Mouse (Mus musculus) hindbrain, embryonic 16.5 days (tissue): ENCODE results near the gene Tspan7. TPM values are rescaled to one million over a fixed set of nuclear protein-coding genes. Genes with fewer than 3 reads are reported as not detected.

Experiments
- ATAC-seq: fragments of 200-750 bp; cut with Nextera tagmentation; 2 replicates; pipeline ENCODE4 v1.8.0; 2017; ENCODE audit warnings: moderate TSS enrichment, moderate library complexity
- H3K27ac ChIP-seq: fragments of 300-500 bp; sonication (generic); 2 replicates; pipeline ENCODE4 v1.5.1; 2014; ENCODE audit warnings: low read depth, mild to moderate bottlenecking, control low read depth, low read length, moderate library complexity
- H3K27me3 ChIP-seq: fragments of 300-500 bp; sonication (generic); replicated peaks from 2 replicates; pipeline ENCODE4 v1.6.1; 2014; ENCODE audit warnings: low read length; ENCODE audit not compliant: control insufficient read depth, insufficient read depth
- H3K36me3 ChIP-seq: fragments of 300-500 bp; sonication (generic); 2 replicates; pipeline ENCODE4 v1.6.1; 2014; ENCODE audit warnings: mild to moderate bottlenecking, low read length, moderate library complexity, mixed read lengths; ENCODE audit not compliant: control insufficient read depth, insufficient read depth
- H3K4me1 ChIP-seq: fragments of 300-500 bp; sonication (generic); 2 replicates; pipeline ENCODE4 v1.6.1; 2014; ENCODE audit warnings: low read depth, low read length; ENCODE audit not compliant: control insufficient read depth, insufficient read depth
- H3K4me2 ChIP-seq: fragments of 300-500 bp; sonication (generic); 2 replicates; pipeline ENCODE4 v1.6.1; 2014; ENCODE audit warnings: mild to moderate bottlenecking, low read length, control low read depth, moderate library complexity
- H3K4me3 ChIP-seq: fragments of 300-500 bp; sonication (generic); 2 replicates; pipeline ENCODE4 v1.5.1; 2014; ENCODE audit warnings: mild to moderate bottlenecking, low read length, control low read depth, moderate library complexity
- H3K9ac ChIP-seq: fragments of 300-500 bp; sonication (generic); 2 replicates; pipeline ENCODE4 v1.6.1; 2014; ENCODE audit warnings: low read depth, mild to moderate bottlenecking, control low read depth, low read length, moderate library complexity
- H3K9me3 ChIP-seq: fragments of 300-500 bp; sonication (generic); 2 replicates; pipeline ENCODE4 v1.6.1; 2014; ENCODE audit warnings: mild to moderate bottlenecking, low read length, moderate library complexity; ENCODE audit not compliant: control insufficient read depth
- WGBS: fragments of 180-500 bp; shearing (Covaris S2); extraction: QIAGEN DNeasy Blood & Tissue Kit; methylation state at CpG from one replicate; pipeline ENCODE4 v1.1.7; 2014; 5-methylcytosine and 5-hydroxymethylcytosine counted together
- polyA plus RNA-seq: library from polyadenylated mRNA; unstranded; fragments of >200 nt; fragmentation: Nextera tagmentation; extraction: Ambion mirVana; gene quantifications from 2 replicates; pipeline ENCODE4 v1.2.1, GENCODE M21; 2015

The Tspan7 gene
- polyA plus RNA-seq, 1 experiment from 2014 or later = 598 TPM

DNA sequence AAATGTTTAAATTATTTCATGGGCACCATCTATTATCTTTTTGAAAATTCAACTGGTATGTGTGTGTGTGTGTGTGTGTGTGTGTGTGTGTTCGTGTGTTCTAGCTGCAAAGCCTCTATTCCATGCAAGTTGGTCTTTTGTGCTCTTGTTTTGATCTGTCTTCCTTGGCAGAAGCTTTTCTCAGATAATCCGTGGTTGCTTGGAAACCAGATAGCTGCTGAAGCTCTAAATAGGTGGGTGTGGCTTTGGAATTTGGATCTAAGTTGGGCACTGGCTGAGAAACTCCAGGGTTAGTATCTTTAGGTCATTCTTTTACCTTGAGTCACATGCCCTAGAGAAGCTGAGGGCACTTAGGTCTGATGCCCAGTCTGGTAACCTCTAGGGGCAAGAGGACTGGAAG lies 50.5 kb downstream of the Tspan7 start:
- no peak for ATAC-seq
- H3K27ac ChIP-seq = no peak overlapping the region

DNA sequence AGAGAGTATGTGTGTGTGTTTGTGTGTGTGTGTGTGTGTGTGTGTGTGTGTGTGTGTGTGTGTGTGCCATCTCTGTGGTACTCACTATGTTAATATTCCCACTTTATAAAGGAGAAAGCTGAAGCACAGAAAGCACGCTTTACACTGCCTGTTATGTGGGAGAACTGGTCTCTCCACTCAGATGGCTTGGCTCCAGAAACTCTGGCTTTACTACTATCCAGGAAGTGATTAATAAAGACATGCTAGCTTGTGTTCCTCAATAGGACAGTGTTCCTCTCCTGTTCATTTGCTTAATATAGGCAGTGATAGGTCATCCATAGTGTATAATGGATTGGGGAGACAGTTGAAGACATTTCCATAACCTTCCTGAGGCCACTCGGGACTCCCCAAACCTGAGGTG lies 54.1 kb downstream of the Tspan7 start:
- Histone ChIP-seq H3K9ac (no peak overlapping the region), H3K27me3 (no peaks in the 10 kb centered on the region), H3K27ac (no peak overlapping the region), H3K36me3 (no peaks in the 10 kb centered on the region), H3K4me3 (no peak overlapping the region), H3K4me2 (no peak overlapping the region), H3K9me3 (no peaks in the 10 kb centered on the region), H3K4me1 (no peaks in the 10 kb centered on the region)
- ATAC-seq = no peak
- 69% methylated on average over 2 of the region's 2 CpGs for WGBS

More for the DNA sequence above, 50.5 kb downstream of the Tspan7 start:
- Histone ChIP-seq H3K4me2 (no peak overlapping the region), H3K4me3 (no peak overlapping the region), H3K36me3 (no peaks in the 10 kb centered on the region), H3K9me3 (no peaks in the 10 kb centered on the region), H3K4me1 (no peaks in the 10 kb centered on the region), H3K9ac (no peak overlapping the region), H3K27me3 (no peaks in the 10 kb centered on the region)
- WGBS = 16% methylated on average over 2 of the region's 2 CpGs

DNA sequence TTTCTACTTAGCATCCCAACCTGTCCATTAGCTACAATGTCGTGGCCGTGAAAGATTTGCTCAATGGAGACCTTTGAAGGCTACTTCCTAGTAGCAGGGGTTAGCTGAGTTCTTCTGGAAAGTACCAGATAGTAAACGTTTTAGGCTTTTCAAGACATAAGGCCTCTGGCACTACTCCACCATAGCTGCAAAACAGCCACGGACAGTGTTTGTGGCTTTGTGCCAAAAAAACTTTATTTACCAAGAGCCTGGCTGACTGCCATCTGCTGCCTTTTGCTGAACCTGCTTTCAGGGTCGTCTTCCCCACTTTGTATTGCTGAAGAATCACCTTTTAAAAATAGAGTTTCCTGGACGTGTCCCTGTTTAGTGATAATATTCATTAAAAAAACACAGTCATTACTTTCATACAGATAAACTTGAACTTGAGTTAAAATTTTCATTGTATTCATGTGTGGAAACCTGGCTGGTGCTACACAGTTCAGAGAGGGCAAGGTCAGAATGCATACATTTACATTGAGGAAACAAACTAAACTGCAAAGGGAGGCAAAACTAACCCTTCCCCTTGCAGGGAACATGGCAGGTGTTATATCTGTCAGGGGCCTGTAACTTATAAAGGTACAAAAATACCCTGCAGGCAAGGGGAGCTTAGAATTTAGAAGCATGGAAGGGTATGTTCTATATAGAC lies 54.7 kb downstream of the Tspan7 start:
- Histone ChIP-seq H3K4me2 (no peak overlapping the region), H3K27ac (no peak overlapping the region), H3K4me3 (no peak overlapping the region), H3K9me3 (no peaks in the 10 kb centered on the region), H3K36me3 (no peaks in the 10 kb centered on the region), H3K4me1 (no peaks in the 10 kb centered on the region), H3K9ac (no peak overlapping the region), H3K27me3 (no peaks in the 10 kb centered on the region)
- no peak for ATAC-seq
- WGBS = 45% methylated on average over 6 of the region's 6 CpGs

DNA sequence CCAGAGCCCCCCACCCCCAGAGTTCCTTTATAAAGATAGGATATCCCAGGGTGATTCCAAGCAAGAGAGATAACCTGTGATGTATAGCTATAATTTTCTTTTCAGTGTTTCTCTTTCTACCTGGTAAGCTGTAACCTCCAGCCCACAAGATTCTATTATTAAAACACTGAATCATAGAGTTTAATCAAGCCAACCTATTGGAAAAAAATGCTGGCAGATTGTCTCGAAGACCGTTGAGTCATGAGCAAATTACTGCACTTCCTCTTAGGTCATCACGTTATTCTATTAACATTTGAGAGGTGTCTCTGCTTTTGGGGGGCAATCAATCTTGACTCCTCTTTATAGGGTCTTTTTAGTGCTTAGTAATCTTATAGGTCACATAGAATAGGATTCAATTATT lies 61.9 kb downstream of the Tspan7 start:
- Histone ChIP-seq H3K4me2 (no peak overlapping the region), H3K9ac (no peak overlapping the region), H3K9me3 (no peaks in the 10 kb centered on the region), H3K27me3 (no peaks in the 10 kb centered on the region), H3K4me1 (no peaks in the 10 kb centered on the region), H3K4me3 (no peak overlapping the region), H3K36me3 (no peaks in the 10 kb centered on the region), H3K27ac (no peak overlapping the region)
- WGBS = 84% methylated on average over 3 of the region's 3 CpGs
- ATAC-seq = no peak

DNA sequence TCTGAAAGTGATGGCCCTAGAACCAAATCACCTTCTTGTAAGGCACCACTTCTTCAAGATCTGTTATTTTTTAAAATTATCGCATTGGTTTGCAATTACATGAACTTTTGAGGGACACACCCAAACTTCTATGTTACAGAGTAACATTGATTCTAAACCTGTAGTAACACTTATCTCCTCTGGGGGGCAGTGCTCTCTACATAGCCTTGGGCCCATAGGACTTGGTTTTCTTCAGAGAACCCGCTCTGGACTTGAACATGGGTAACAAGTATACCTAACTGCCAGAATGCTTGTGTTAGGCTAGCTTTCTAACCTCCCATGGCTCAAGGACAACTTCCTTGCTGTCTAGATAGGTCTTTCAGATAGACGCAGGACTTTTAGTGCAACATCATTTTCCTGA lies 64.8 kb downstream of the Tspan7 start:
- no peak for ATAC-seq
- Histone ChIP-seq H3K4me3 (no peak overlapping the region), H3K4me2 (no peak overlapping the region), H3K27ac (no peak overlapping the region), H3K27me3 (no peaks in the 10 kb centered on the region), H3K9me3 (no peaks in the 10 kb centered on the region), H3K9ac (no peak overlapping the region), H3K36me3 (no peaks in the 10 kb centered on the region), H3K4me1 (no peaks in the 10 kb centered on the region)
- WGBS = 82% methylated on average over 3 of the region's 3 CpGs

DNA sequence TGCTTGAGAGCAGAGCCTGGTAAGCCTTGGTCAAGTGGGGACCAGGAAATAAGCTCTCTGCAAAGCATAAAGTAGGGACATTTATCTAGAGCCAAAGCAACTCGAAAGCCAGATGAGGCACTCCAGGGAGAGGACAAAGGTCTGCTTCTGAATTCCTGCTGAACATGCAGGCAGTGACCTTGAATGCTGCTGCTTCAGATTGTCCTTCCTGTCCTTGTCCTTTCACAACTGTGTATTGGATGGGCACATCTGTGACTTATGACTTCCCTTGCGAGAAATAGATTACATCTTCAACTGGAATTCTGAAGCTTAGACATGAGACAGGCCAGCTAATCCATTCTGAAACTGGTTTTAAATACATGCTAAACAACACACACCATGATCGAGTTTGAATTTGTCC lies 71.9 kb downstream of the Tspan7 start:
- Histone ChIP-seq H3K4me3 (no peak overlapping the region), H3K4me2 (no peak overlapping the region), H3K27me3 (no peaks in the 10 kb centered on the region), H3K36me3 (no peaks in the 10 kb centered on the region), H3K27ac (no peak overlapping the region), H3K4me1 (no peaks in the 10 kb centered on the region), H3K9ac (no peak overlapping the region), H3K9me3 (no peaks in the 10 kb centered on the region)
- ATAC-seq = no peak
- WGBS = 78% methylated on average over 3 of the region's 3 CpGs

DNA sequence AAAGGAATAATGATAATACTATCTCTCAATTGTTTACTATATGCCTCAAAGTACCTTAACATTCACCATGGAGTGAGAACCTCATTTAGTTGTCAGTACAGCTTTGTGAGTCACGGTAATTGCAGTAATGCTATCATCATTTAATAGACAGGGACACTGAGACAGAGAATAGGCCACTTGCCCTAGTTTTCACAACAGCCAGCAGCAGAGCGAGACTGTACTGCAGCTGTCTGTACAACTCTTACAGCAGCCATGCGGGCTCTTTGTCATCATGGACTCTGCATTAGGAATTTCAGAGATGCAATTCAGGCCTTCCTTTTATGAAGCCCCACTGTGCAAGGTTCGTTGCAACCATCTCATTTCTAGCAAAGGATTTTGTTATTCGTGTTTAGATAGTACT lies 72.6 kb downstream of the Tspan7 start:
- 55% methylated on average over 5 of the region's 5 CpGs for WGBS
- Histone ChIP-seq H3K4me2 (no peak overlapping the region), H3K9me3 (no peaks in the 10 kb centered on the region), H3K4me3 (no peak overlapping the region), H3K27me3 (no peaks in the 10 kb centered on the region), H3K36me3 (no peaks in the 10 kb centered on the region), H3K4me1 (no peaks in the 10 kb centered on the region), H3K27ac (no peak overlapping the region), H3K9ac (no peak overlapping the region)
- ATAC-seq = no peak

DNA sequence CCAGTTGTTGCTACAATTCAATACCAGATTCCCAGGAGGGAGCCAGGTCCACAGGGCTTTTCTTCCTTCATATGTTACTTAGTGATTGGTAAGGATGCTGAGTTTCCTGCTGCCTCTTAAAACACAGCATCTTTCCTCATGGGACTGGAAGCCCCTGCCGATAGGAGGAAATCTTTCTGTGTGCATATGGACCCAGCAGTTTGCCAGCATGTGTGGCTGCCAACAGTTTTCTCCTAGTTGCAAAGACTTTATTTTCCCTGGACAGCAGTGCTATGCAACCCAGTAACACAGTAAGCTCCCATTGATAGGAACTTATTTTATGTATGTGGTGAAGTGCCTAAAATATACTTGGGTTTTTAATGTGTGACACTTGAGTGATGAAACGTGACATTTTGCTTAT lies 73.7 kb downstream of the Tspan7 start:
- Histone ChIP-seq H3K4me2 (no peak overlapping the region), H3K9ac (no peak overlapping the region), H3K36me3 (no peaks in the 10 kb centered on the region), H3K27me3 (no peaks in the 10 kb centered on the region), H3K4me1 (no peaks in the 10 kb centered on the region), H3K4me3 (no peak overlapping the region), H3K27ac (no peak overlapping the region), H3K9me3 (no peaks in the 10 kb centered on the region)
- WGBS = 59% methylated on average over 2 of the region's 2 CpGs
- peak; percentile 20; the same call in 1 of the 2 replicates for ATAC-seq

DNA sequence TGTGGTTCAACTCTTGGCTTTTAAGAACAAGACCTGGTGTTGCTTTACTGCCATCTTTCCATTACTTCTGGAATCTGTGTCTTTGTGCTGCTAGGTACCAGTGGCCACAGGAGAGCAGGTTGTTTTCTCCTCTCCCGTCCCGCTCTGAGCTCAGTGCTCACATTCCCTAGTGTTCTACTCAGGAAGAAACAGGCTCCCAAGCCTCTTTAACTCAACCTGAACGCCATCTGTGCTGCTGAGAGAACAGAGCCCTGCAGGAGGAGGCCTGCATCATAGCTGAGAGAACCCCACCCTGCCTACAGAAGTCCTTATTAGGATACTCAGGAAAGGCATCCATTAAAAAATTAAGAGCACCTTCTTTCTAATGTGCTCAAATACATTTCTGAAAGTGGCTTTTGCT lies 80.9 kb downstream of the Tspan7 start:
- Histone ChIP-seq H3K9ac (no peak overlapping the region), H3K4me2 (no peak overlapping the region), H3K36me3 (no peaks in the 10 kb centered on the region), H3K27me3 (no peaks in the 10 kb centered on the region), H3K4me3 (no peak overlapping the region), H3K9me3 (no peaks in the 10 kb centered on the region), H3K4me1 (no peaks in the 10 kb centered on the region), H3K27ac (no peak overlapping the region)
- WGBS = 69% methylated on average over 3 of the region's 3 CpGs
- no peak for ATAC-seq
